Mouse (Mus musculus) liver, postnatal 0 days (tissue): ENCODE measurements at regions not wholly inside any gene's neighbourhood (a gene's known extent, or its start where the extent isn't known, plus 50 kb on each side); places are given as distances from the start of the nearest gene placed in this dataset.
"Not testable (repeated sequence)": the region's sequence is repeated elsewhere in the genome, so short reads cannot be mapped to it uniquely, and the experiment has no call there.

Source experiments
- CTCF ChIP-seq: sonication (generic); IDR thresholded peaks from 2 replicates; pipeline ENCODE4 v1.5.1; 2016; ENCODE audit warnings: antibody characterized with exemption, low read depth
- EP300 ChIP-seq: IDR thresholded peaks from 2 replicates; pipeline ENCODE4 v1.6.1; 2016; ENCODE audit warnings: antibody characterized with exemption, low read depth, mild to moderate bottlenecking

GRCm38 (mm10) chr3:6800092-6800716, 180.0 kb upstream of the 1700008P02Rik start:
- TF ChIP-seq EP300, CTCF: not testable (repeated sequence)
